Mouse (Mus musculus) monocyte, adult 5-6 weeks (primary cell): ENCODE data around the gene Gm49322. TPM values are rescaled to one million over a fixed set of nuclear protein-coding genes. Genes with fewer than 3 reads are reported as not detected.
A peak's percentile ranks its signal among the peaks of the same experiment; 100 is the strongest.

ENCODE experiments used
- ATAC-seq: fragments of 153-309, 156-312 bp; replicated peaks from 2 replicates; pipeline ENCODE4 v1.8.0; 2017; ENCODE audit warnings: mild to moderate bottlenecking; ENCODE audit not compliant: low TSS enrichment, insufficient number of reproducible peaks, severe bottlenecking, poor library complexity, low FRiP score
- total RNA-seq: library from RNA; stranded (forward); fragments of 200-1000, 200-491, 200-594 nt; gene quantifications from 3 replicates; pipeline ENCODE4 v1.2.3, GENCODE M21; 2017

The Gm49322 gene
- total RNA-seq, 1 experiment from 2014 or later: 1.0 TPM

DNA sequence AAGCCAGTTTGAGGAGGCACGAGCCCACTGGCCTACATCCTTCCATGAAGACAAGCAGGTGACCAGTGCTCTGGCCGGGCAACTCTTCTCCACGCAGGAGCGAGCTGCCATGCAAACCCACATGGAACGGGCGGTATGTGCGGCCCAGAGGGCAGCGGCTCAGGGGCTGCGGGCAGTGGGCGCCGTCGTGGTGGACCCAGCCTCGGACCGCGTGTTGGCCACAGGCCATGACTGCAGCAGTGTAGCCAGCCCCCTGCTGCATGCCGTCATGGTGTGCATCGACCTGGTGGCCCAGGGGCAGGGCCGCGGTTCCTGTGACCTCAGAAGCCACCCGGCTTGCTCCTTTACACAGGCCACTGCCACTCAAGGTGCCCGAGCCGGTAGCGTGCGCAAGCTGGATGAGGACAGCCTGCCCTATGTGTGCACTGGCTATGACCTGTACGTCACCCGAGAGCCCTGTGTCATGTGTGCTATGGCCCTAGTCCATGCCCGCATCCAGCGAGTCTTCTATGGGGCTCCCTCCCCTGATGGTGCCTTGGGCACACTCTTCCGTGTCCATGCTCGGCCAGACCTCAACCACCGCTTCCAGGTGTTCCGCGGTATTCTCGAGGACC is 1.0 kb downstream of the Gm49322 start:
- no peak for ATAC-seq

- ATAC-seq: no peak
Observed at GRCm38 (mm10) chr10:80608435-80608834, 2.6 kb downstream of the Gm49322 start.

DNA sequence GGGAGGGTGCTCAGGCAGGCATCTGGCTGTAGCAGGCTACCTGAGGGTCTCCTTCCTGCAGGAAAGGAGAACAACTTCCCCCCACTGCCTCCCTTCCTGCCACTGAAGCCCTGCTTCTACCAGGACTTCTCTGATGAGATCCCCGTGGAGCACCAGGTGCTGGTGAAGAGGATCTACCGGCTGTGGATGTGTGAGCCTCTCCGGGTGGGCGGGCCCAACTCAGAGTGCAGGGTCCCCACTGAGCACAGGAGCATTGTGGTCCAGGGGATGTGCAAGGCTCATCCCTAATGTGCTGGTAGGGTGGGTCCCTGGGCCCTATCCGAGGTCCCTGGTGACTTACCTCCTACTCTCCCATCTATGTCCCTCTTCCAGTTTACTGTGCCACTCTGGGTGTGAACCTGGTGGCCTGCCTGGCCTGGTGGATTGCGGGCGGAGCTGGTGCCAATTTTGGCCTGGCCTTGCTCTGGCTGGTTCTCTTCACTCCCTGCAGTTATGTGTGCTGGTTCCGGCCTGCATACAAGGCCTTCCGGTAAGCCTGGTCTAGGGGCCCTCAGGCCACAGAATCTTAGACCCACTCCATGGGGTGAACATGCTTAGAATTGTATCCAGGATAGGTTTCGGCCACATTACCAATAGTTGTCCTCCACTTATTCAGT is 3.6 kb downstream of the Gm49322 start:
- ATAC-seq: no peak

DNA sequence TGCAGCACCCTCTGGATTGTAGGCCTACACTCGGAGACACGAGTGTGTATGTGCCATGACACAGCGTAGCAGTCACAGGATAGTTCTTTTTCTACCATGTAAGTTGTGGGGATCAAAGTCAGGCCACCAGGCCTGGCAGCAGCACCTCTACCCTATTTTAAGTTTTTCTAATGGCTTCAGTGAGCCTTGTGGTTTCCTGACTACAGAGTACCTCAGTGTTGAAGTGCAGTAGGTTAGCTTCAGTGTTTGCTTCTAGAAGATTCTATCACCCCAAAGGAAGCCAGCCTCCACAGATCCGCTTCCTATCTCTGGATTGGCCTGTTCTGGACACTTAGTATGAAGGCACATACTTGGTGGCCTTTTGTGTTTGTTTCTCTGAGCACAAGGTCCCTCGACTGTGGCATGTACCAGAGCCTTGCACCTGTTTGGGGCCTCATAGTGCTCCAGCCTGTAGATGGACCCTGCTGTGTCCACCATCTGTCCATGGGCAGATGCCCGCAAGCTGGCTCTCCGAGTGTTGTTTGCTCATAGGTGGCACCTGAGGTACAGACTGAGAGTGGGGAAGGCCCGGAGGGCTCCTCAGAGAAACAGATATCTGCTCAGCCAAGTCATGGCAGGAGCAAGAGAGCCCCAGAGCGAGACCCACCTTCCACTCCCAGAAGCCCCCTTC is 4.4 kb downstream of the Gm49322 start:
- no peak for ATAC-seq

DNA sequence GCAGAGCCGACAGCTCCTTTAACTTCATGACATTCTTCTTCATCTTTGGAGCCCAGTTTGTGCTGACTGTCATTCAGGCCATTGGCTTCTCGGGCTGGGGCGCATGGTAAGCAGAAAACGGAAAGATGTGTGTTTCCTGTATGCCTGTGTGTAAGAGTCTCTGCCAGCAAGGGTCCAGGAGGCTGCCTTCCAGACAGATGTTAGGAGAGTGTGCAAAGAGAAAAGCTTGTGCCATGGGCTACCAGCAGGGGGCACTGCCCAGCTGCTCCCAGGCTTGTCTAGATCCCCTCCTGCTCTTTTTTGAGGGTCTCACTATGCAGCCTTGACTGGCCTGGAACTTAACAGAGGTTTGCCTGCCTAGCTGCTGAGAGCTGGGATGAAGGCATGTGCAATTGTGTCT is 5.2 kb downstream of the Gm49322 start:
- ATAC-seq: no peak

- ATAC-seq: no peak
Observed at GRCm38 (mm10) chr10:80611905-80612304, 6.1 kb downstream of the Gm49322 start.

GRCm38 (mm10) chr10:80613821-80614220 is 8.0 kb downstream of the Gm49322 start:
- ATAC-seq: no peak

GRCm38 (mm10) chr10:80614351-80614750 is 8.5 kb downstream of the Gm49322 start:
- ATAC-seq: no peak

DNA sequence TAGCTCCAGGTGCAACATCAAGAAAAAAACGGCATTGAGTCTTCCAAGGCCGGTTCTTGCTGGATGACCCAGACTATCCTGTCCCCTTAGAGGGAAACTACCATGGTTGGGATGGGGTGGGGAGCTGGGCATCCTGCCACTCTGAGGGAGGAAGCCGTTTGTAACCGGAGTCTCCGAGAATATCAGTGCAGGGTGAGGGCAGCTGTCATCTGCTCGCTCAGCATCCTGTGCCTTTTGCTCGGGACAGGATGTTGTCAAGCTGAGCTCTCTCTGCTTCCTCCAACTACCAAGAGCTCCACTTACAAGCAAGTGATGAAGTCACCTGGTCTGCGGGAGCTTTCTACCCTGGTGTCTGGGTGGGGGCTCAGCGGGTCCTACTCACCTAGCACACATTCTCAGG is 12.4 kb downstream of the Gm49322 start:
- ATAC-seq: no peak

DNA sequence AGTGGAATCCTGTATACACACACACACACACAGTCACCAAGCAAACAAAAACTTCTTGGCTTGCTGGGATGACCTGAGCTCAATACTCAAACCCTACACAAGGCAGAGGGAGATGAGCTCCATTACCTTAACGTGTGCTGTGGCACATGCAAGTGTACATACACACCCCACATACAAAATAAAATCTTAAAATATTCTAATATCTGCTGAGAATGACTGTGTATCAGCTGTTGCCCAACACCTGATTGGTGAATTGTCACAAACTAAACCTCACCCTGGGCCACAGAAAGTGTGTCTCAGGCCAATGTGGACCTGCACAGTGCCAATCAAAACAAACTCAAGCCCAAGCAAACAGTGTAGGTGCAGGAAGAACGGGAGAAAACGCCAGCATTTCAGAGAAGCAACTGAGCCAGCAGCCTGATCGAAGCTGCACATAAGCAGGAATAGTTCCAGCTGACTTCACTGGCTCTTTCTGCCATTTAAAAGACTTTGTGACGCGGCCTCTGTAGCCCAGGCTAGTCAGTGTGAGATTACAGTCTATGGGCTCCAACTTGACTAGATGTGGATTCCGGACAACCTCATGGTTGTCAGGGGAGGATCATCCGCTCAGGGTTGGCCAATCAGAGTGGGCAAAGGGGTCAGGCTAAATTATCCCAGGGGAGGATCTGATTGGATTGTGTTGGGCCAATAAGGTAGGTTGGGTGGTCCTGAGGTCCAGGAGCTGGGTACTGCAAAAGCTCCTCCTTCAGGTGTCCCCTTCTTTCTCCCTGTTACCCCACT is 13.8 kb downstream of the Gm49322 start:
- ATAC-seq: no peak

DNA sequence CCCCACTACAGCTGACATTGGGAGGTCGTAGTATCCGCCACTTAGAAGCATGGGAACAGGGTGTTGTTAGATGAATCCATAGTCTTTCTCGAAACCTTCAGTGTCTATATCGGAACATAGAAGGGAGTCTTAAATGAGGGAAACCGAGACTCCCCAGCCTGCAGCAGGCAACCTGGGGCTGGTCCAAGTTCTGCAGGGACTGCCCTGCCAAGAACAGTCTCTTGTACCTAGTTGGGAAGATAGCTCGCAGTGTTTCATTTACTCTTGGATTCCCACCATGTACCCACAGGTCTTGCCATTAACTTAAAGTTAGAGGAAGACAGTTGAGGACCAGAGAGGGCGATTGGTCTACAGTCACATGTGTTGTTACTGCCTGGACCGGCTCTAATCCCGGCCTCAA is 14.5 kb downstream of the Gm49322 start:
- no peak for ATAC-seq

DNA sequence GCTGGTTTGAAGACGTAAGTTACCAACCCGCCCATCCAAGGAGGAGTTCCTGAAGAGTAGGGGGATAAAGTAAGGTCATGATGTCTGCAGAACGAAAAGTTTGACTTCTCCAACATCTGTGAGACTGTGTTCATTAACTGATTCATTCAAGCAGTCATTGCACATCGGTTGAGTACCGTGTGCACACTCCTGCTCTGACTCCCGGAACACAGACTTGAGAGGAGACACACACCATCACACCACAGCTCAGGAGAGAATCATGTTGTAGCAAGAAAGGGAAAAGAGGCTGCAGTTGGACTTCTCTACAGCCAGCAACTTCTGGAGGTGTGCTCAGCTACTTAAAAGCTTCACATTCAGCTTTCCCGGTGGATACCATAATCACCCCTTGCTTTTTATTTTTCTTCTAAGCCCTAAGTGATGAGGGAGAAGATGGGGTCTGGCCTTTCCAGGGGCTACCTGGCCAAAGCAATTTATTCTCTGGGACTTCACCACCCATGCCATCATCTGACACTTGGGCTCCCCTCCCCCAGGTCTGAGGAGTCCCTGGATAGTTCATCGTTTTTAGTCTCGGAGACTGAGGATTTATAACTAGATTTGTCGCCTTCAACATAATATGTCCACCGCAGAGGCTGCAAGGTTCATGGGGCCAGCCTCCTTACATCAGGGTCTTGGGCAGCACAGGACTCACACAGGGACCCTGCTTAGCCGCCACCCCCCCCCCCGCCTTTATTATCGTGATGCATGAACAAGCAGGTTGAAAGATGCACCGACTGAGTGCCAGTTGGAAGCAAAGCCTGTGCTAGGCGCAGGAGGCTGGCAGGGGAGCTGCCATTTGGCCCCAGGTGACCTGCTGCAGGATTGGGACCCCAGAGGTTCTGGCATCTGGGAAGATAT is 15.2 kb downstream of the Gm49322 start:
- no peak for ATAC-seq

- ATAC-seq: no peak
Observed at GRCm38 (mm10) chr10:80621690-80621939, 15.8 kb downstream of the Gm49322 start.

GRCm38 (mm10) chr10:80621940-80622660 is 16.3 kb downstream of the Gm49322 start:
- ATAC-seq: peak; percentile 87

GRCm38 (mm10) chr10:80622661-80623456 is 17.0 kb downstream of the Gm49322 start, which contains the start of gene Csnk1g2:
Csnk1g2 (plus strand) TSS chr10:80622838.
- ATAC-seq: no peak

GRCm38 (mm10) chr10:80623457-80624191 is 17.8 kb downstream of the Gm49322 start:
- 0 out of 2 replicates have a peak, but pooled peaks have one; percentile 5 for ATAC-seq

DNA sequence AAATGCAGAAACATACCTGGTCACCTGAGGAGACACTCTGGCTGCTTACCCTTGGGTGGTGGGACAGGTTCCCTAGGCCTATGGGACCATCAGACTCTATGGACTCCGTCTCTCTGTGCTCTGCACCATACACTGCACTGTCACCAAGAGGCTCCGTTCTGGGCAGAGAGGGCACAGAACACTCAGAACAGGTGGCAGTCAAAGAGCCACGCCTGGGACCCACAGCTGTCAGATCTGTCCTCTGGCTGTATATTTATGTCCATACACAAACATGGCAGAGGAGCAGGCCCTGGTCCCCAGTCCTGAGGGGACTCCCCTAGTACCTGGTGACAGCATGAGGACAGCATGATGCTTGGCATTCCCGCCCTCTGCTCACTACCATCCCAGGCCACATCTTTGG is 19.9 kb downstream of the Gm49322 start:
- ATAC-seq: no peak
